Mouse (Mus musculus) liver, embryonic 15.5 days (tissue): ENCODE measurements around the gene Proser2. TPM values are rescaled to one million over a fixed set of nuclear protein-coding genes. Genes with fewer than 3 reads are reported as not detected.
A peak's percentile ranks its signal among the peaks of the same experiment; 100 is the strongest.

ENCODE experiments used
- ATAC-seq: fragments of 200-750 bp; cut with Nextera tagmentation; 2 replicates; pipeline ENCODE4 v1.8.0; 2017; ENCODE audit warnings: moderate number of reproducible peaks, mild to moderate bottlenecking, moderate library complexity; ENCODE audit not compliant: insufficient read depth
- H3K27ac ChIP-seq: fragments of 300-500 bp; sonication (generic); replicated peaks from 2 replicates; pipeline ENCODE4 v1.5.1; 2015; ENCODE audit warnings: mild to moderate bottlenecking, inconsistent platforms
- H3K27me3 ChIP-seq: fragments of 300-500 bp; sonication (generic); 2 replicates; pipeline ENCODE4 v1.6.1; 2015; ENCODE audit warnings: mild to moderate bottlenecking, inconsistent platforms
- H3K36me3 ChIP-seq: fragments of 300-500 bp; sonication (generic); replicated peaks from 2 replicates; pipeline ENCODE4 v1.6.1; 2015; ENCODE audit warnings: moderate library complexity, mild to moderate bottlenecking, inconsistent platforms
- H3K4me1 ChIP-seq: fragments of 300-500 bp; sonication (generic); replicated peaks from 2 replicates; pipeline ENCODE4 v1.6.1; 2015; ENCODE audit warnings: inconsistent platforms
- H3K4me2 ChIP-seq: fragments of 300-500 bp; sonication (generic); 2 replicates; pipeline ENCODE4 v1.6.1; 2015; ENCODE audit warnings: moderate library complexity, mild to moderate bottlenecking, inconsistent platforms
- H3K4me3 ChIP-seq: fragments of 300-500 bp; sonication (generic); replicated peaks from 2 replicates; pipeline ENCODE4 v1.5.1; 2015; ENCODE audit warnings: mild to moderate bottlenecking, inconsistent platforms
- H3K9ac ChIP-seq: fragments of 300-500 bp; sonication (generic); 2 replicates; pipeline ENCODE4 v1.6.1; 2015; ENCODE audit warnings: moderate library complexity, mild to moderate bottlenecking, inconsistent platforms
- H3K9me3 ChIP-seq: fragments of 300-500 bp; sonication (generic); replicated peaks from 2 replicates; pipeline ENCODE4 v1.6.1; 2016; ENCODE audit warnings: inconsistent platforms
- WGBS: fragments of 180-500 bp; shearing (Covaris S2); methylation state at CpG from one replicate; pipeline ENCODE4 v1.1.7; 2015; ENCODE audit warnings: mixed read lengths; ENCODE audit not compliant: insufficient replicate concordance; 5-methylcytosine and 5-hydroxymethylcytosine counted together
- polyA plus RNA-seq: library from polyadenylated mRNA; unstranded; fragments of >200 nt; fragmentation: Nextera tagmentation; extraction: Ambion mirVana; gene quantifications from 2 replicates; pipeline ENCODE4 v1.2.1, GENCODE M21; 2015

Proser2 gene
- polyA plus RNA-seq, result 6.4 and 7.9 TPM in 2 replicates

GRCm38 (mm10) chr2:6129555-6130355 lies at the start of gene Proser2:
Gene Proser2, minus strand, starts transcription at chr2:6130211.
- WGBS, result under 1% methylated on average over 83 of the region's 83 CpGs
- H3K36me3 ChIP-seq, result no peaks in the 10 kb centered on the region
- H3K27ac ChIP-seq, result no peak within 1 kb of the TSS
- peak within 1 kb of the TSS; percentile 42 for H3K9ac ChIP-seq
- H3K27me3 ChIP-seq, result peaks cover 61% of the 10 kb centered on the region
- H3K4me3 ChIP-seq, result peak within 1 kb of the TSS; percentile 58
- ATAC-seq, result peak; percentile 91
- peaks cover 7% of the 10 kb centered on the region; the same call in 1 of the 2 replicates for H3K4me1 ChIP-seq
- peak within 1 kb of the TSS; percentile 64 for H3K4me2 ChIP-seq
- no peaks in the 10 kb centered on the region for H3K9me3 ChIP-seq

- no peak overlapping the region for H3K9ac ChIP-seq
- H3K36me3 ChIP-seq, result no peaks in the 10 kb centered on the region
- WGBS, result 63% methylated on average over 1 of the region's 1 CpGs
- no peak for ATAC-seq
- no peaks in the 10 kb centered on the region for H3K9me3 ChIP-seq
- no peaks in the 10 kb centered on the region for H3K27me3 ChIP-seq
- no peak overlapping the region for H3K27ac ChIP-seq
- no peaks in the 10 kb centered on the region for H3K4me1 ChIP-seq
- no peak overlapping the region for H3K4me2 ChIP-seq
- H3K4me3 ChIP-seq, result no peak overlapping the region
Measured at GRCm38 (mm10) chr2:6179749-6180117, 49.7 kb upstream of the Proser2 start.

GRCm38 (mm10) chr2:6178901-6179748 lies 49.1 kb upstream of the Proser2 start:
- H3K9me3 ChIP-seq, result no peaks in the 10 kb centered on the region
- no peaks in the 10 kb centered on the region for H3K4me1 ChIP-seq
- no peak overlapping the region for H3K4me2 ChIP-seq
- no peaks in the 10 kb centered on the region for H3K27me3 ChIP-seq
- no peaks in the 10 kb centered on the region for H3K36me3 ChIP-seq
- no peak overlapping the region for H3K27ac ChIP-seq
- H3K9ac ChIP-seq, result no peak overlapping the region
- H3K4me3 ChIP-seq, result no peak overlapping the region
- WGBS, result 80% methylated on average over 16 of the region's 16 CpGs
- no peak for ATAC-seq

- no peak overlapping the region for H3K27ac ChIP-seq
- no peak overlapping the region for H3K4me3 ChIP-seq
- H3K9me3 ChIP-seq, result no peaks in the 10 kb centered on the region
- 63% methylated on average over 3 of the region's 3 CpGs for WGBS
- H3K27me3 ChIP-seq, result no peaks in the 10 kb centered on the region
- no peaks in the 10 kb centered on the region for H3K36me3 ChIP-seq
- H3K4me2 ChIP-seq, result no peak overlapping the region
- H3K4me1 ChIP-seq, result no peaks in the 10 kb centered on the region
- ATAC-seq, result no peak
- H3K9ac ChIP-seq, result no peak overlapping the region
Measured at GRCm38 (mm10) chr2:6173013-6173412, 43.0 kb upstream of the Proser2 start.

GRCm38 (mm10) chr2:6168560-6168959 lies 38.5 kb upstream of the Proser2 start:
- no peak overlapping the region for H3K27ac ChIP-seq
- no peak overlapping the region for H3K9ac ChIP-seq
- WGBS, result 66% methylated on average over 2 of the region's 2 CpGs
- no peak overlapping the region for H3K4me2 ChIP-seq
- no peaks in the 10 kb centered on the region for H3K9me3 ChIP-seq
- no peak overlapping the region for H3K4me3 ChIP-seq
- no peaks in the 10 kb centered on the region for H3K27me3 ChIP-seq
- no peak for ATAC-seq
- H3K36me3 ChIP-seq, result no peaks in the 10 kb centered on the region
- H3K4me1 ChIP-seq, result no peaks in the 10 kb centered on the region

- Histone ChIP-seq H3K4me2 (no peak overlapping the region), H3K36me3 (no peaks in the 10 kb centered on the region), H3K9ac (no peak overlapping the region), H3K9me3 (no peaks in the 10 kb centered on the region), H3K4me1 (no peaks in the 10 kb centered on the region), H3K27me3 (no peaks in the 10 kb centered on the region), H3K4me3 (no peak overlapping the region), H3K27ac (no peak overlapping the region)
- ATAC-seq, result no peak
- 12% methylated on average over 5 of the region's 5 CpGs for WGBS
Measured at GRCm38 (mm10) chr2:6167843-6168558, 38.0 kb upstream of the Proser2 start.

- WGBS, result 43% methylated on average over 6 of the region's 6 CpGs
- no peaks in the 10 kb centered on the region for H3K27me3 ChIP-seq
- no peak overlapping the region for H3K27ac ChIP-seq
- H3K9ac ChIP-seq, result no peak overlapping the region
- H3K36me3 ChIP-seq, result no peaks in the 10 kb centered on the region
- no peaks in the 10 kb centered on the region for H3K4me1 ChIP-seq
- H3K4me2 ChIP-seq, result no peak overlapping the region
- no peak overlapping the region for H3K4me3 ChIP-seq
- no peak for ATAC-seq
- no peaks in the 10 kb centered on the region for H3K9me3 ChIP-seq
Measured at GRCm38 (mm10) chr2:6165771-6166170, 35.8 kb upstream of the Proser2 start.

GRCm38 (mm10) chr2:6164606-6165290 lies 34.7 kb upstream of the Proser2 start:
- H3K9me3 ChIP-seq, result no peaks in the 10 kb centered on the region
- H3K36me3 ChIP-seq, result no peaks in the 10 kb centered on the region
- H3K4me1 ChIP-seq, result no peaks in the 10 kb centered on the region
- H3K9ac ChIP-seq, result no peak overlapping the region
- H3K4me2 ChIP-seq, result no peak overlapping the region
- WGBS, result 56% methylated on average over 16 of the region's 16 CpGs
- H3K27me3 ChIP-seq, result no peaks in the 10 kb centered on the region
- H3K27ac ChIP-seq, result no peak overlapping the region
- no peak for ATAC-seq
- no peak overlapping the region for H3K4me3 ChIP-seq

- WGBS, result 23% methylated on average over 6 of the region's 6 CpGs
- no peak for ATAC-seq
- Histone ChIP-seq H3K27ac (no peak overlapping the region), H3K36me3 (no peaks in the 10 kb centered on the region), H3K27me3 (no peaks in the 10 kb centered on the region), H3K4me3 (no peak overlapping the region), H3K4me1 (no peaks in the 10 kb centered on the region), H3K4me2 (no peak overlapping the region), H3K9ac (no peak overlapping the region), H3K9me3 (no peaks in the 10 kb centered on the region)
Measured at GRCm38 (mm10) chr2:6162366-6163040, 32.5 kb upstream of the Proser2 start.

GRCm38 (mm10) chr2:6159735-6160134 lies 29.7 kb upstream of the Proser2 start:
- no peaks in the 10 kb centered on the region for H3K27me3 ChIP-seq
- ATAC-seq, result no peak
- H3K36me3 ChIP-seq, result no peaks in the 10 kb centered on the region
- no peaks in the 10 kb centered on the region for H3K4me1 ChIP-seq
- no peak overlapping the region for H3K4me3 ChIP-seq
- WGBS, result 16% methylated on average over 2 of the region's 2 CpGs
- H3K9ac ChIP-seq, result no peak overlapping the region
- H3K4me2 ChIP-seq, result no peak overlapping the region
- no peak overlapping the region for H3K27ac ChIP-seq
- H3K9me3 ChIP-seq, result no peaks in the 10 kb centered on the region
